Mouse (Mus musculus) C2C12 (cell line): ENCODE data around the gene Fnbp1l.

Experiments used
- CEBPB ChIP-seq: IDR thresholded peaks from one replicate; pipeline ENCODE4 v1.6.1; 2011; ENCODE audit warnings: low read depth, mild to moderate bottlenecking, control low read depth, moderate library complexity
- CTCF ChIP-seq: IDR thresholded peaks from one replicate; pipeline ENCODE4 v1.5.1; 2011; ENCODE audit not compliant: control insufficient read depth, insufficient read depth, insufficient read length
- MAX ChIP-seq: IDR thresholded peaks from one replicate; pipeline ENCODE4 v1.6.1; 2011; ENCODE audit warnings: mild to moderate bottlenecking, control low read depth

- TF ChIP-seq CTCF = no peak
- no peak for TF ChIP-seq MAX
- TF ChIP-seq CEBPB = no peak
Observed at GRCm38 (mm10) chr3:122517726-122518125, 101.8 kb downstream of the Fnbp1l start.
